Mouse (Mus musculus): ENCODE measurements around the gene Camkmt.

DNA sequence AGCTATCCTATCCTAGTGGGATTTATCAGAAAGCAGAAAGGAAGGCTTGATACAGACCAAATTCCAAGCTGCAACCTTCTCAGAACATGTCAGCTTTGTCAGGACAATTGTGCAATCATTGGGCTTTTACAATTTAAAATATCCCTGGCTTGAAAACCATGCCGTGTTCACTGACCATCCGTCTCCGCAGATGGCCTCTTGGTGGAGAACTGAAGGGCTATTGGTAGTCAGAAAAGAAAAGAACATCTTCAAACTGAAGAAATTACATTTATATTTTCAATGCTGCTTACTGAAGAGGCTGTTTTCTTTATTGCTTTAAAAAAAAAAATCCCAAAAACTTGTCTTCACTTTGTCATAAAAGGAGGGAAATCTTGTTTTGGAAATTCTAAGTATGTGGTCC is 401.1 kb downstream of the Camkmt start:
- TF ChIP-seq CTCF (IDR thresholded peaks at IDR 0.05; ENCODE audit: borderline replicate concordance, insufficient read depth, low read length), result no peak
- TF ChIP-seq POLR2A (IDR thresholded peaks at IDR 0.05; ENCODE audit: low read depth, low read length), result no peak

Data from embryonic fibroblast, embryonic 13.5 days (primary cell).